Comparison of ENCODE assay signal across 17 mouse cellular contexts in the genomic region with DNA sequence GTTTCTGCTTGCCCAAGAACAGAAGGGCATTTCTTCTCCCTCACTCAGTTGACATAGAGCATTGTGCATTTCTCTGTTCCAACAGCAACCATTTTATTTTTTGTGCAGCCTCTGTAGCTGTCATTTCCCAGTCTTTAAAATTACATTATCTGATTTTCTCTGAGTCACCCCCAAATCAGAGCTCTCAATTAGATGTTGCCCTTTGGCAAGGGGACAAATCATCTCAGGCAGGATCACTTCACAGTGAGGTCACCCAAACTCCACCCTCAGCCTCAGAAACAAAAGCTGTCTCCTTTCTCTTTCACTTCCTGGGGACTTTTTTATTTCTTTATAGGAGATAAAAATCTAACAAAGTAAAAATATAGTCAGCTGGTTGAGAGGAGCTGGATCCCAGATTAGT. TPM values are rescaled to one million over a fixed set of nuclear protein-coding genes. Genes with fewer than 3 reads are reported as not detected.
DNase-seq lines count a peak whose midpoint lies in the region; ATAC-seq and TF ChIP-seq lines count a peak whose summit lies in the region.
"Had no signal": no experiment of that assay in that cellular context is flagged by ENCODE, and none has a peak within 500 bp of the region (broad histone marks: within the 10 kb centered on the region; RNA-seq: fewer than 3 reads in every experiment).

No protein-coding gene starts in this region.

- TF ChIP-seq EP300 in stomach, postnatal 0 days (optimal IDR thresholded peaks at IDR 0.05) = no peak

- ATAC-seq in intestine, embryonic 14.5 days (replicated peaks; ENCODE audit: low FRiP score, low TSS enrichment, low read depth) = no peak
- ATAC-seq in intestine, embryonic 16.5 days = no peak
- no peak for ATAC-seq in stomach, embryonic 16.5 days (ENCODE audit: insufficient read depth, low FRiP score)
- ATAC-seq in stomach, postnatal 0 days (ENCODE audit: low FRiP score, low TSS enrichment) = no peak
- no peak for ATAC-seq in midbrain, embryonic 13.5 days
- ATAC-seq: forebrain, embryonic 16.5 days; hindbrain, postnatal 0 days; liver, embryonic 12.5 days had no signal

- H3K27me3 ChIP-seq in intestine, embryonic 14.5 days (replicated peaks; ENCODE audit: control insufficient read depth, insufficient read depth, low read length) = no peaks in the 10 kb centered on the region
- no peaks in the 10 kb centered on the region for H3K27me3 ChIP-seq in intestine, embryonic 16.5 days (replicated peaks; ENCODE audit: control insufficient read depth, insufficient read depth, low read length)
- no peaks in the 10 kb centered on the region for H3K27me3 ChIP-seq in stomach, embryonic 16.5 days (ENCODE audit: control insufficient read depth, insufficient read depth, low read length)
- no peaks in the 10 kb centered on the region for H3K27me3 ChIP-seq in stomach, postnatal 0 days (ENCODE audit: control insufficient read depth, insufficient read depth, low read length)
- H3K27me3 ChIP-seq in midbrain, embryonic 13.5 days = no peaks in the 10 kb centered on the region
- H3K27me3 ChIP-seq: embryonic facial prominence, embryonic 12.5 days; heart, embryonic 13.5 days; liver, embryonic 12.5 days; neural tube, embryonic 12.5 days had no signal

- peak; percentile 45 for DNase-seq in adrenal gland, postnatal 10 days
- no peak for DNase-seq in adrenal gland, postnatal 25 days
- peak; percentile 45 for DNase-seq in intestine, embryonic 14.5 days (ENCODE audit: low spot score)
- DNase-seq in stomach, postnatal 0 days (ENCODE audit: low spot score) = no peak
- no peak for DNase-seq in right cerebral cortex, postnatal 25 days
- DNase-seq: cerebellum, adult 8-10 months; layer of hippocampus, postnatal 36 days; thymus, postnatal 4 days had no signal

- TF ChIP-seq CTCF in stomach, postnatal 0 days (IDR thresholded peaks at IDR 0.05; ENCODE audit: low read depth) = no peak

- no peak overlapping the region for H3K4me3 ChIP-seq in intestine, embryonic 14.5 days (ENCODE audit: low read depth, low read length)
- H3K4me3 ChIP-seq in intestine, embryonic 16.5 days (ENCODE audit: low read length) = no peak overlapping the region
- no peak overlapping the region for H3K4me3 ChIP-seq in stomach, embryonic 16.5 days (replicated peaks; ENCODE audit: low read length)
- H3K4me3 ChIP-seq in stomach, postnatal 0 days (ENCODE audit: low read depth, low read length) = no peak overlapping the region
- no peak overlapping the region for H3K4me3 ChIP-seq in midbrain, embryonic 13.5 days (replicated peaks)
- H3K4me3 ChIP-seq: embryonic facial prominence, embryonic 12.5 days; heart, embryonic 13.5 days; liver, embryonic 12.5 days; neural tube, embryonic 12.5 days had no signal

- H3K4me1 ChIP-seq in intestine, embryonic 14.5 days (replicated peaks; ENCODE audit: control insufficient read depth, insufficient read depth, low read length) = peaks cover 38% of the 10 kb centered on the region
- H3K4me1 ChIP-seq in intestine, embryonic 16.5 days (ENCODE audit: control insufficient read depth, insufficient read depth, low read length) = peaks cover 16% of the 10 kb centered on the region
- H3K4me1 ChIP-seq in stomach, embryonic 16.5 days (ENCODE audit: control insufficient read depth, insufficient read depth, low read length) = peaks cover 36% of the 10 kb centered on the region
- no peaks in the 10 kb centered on the region; the same call in 1 of the 2 replicates for H3K4me1 ChIP-seq in stomach, postnatal 0 days (replicated peaks; ENCODE audit: control insufficient read depth, insufficient read depth)
- peaks cover 4% of the 10 kb centered on the region for H3K4me1 ChIP-seq in midbrain, embryonic 13.5 days (replicated peaks)
- H3K4me1 ChIP-seq: liver, embryonic 12.5 days had no signal

- H3K36me3 ChIP-seq in intestine, embryonic 14.5 days (ENCODE audit: control insufficient read depth, insufficient read depth, low read length) = no peaks in the 10 kb centered on the region
- H3K36me3 ChIP-seq in intestine, embryonic 16.5 days (ENCODE audit: control insufficient read depth, insufficient read depth, low read length) = no peaks in the 10 kb centered on the region
- no peaks in the 10 kb centered on the region for H3K36me3 ChIP-seq in stomach, embryonic 16.5 days (ENCODE audit: control insufficient read depth, insufficient read depth, low read length)
- H3K36me3 ChIP-seq in stomach, postnatal 0 days (ENCODE audit: control insufficient read depth, insufficient read depth, low read length) = no peaks in the 10 kb centered on the region
- H3K36me3 ChIP-seq in midbrain, embryonic 13.5 days = no peaks in the 10 kb centered on the region
- H3K36me3 ChIP-seq: embryonic facial prominence, embryonic 12.5 days; heart, embryonic 13.5 days; liver, embryonic 12.5 days; neural tube, embryonic 12.5 days had no signal

- H3K9ac ChIP-seq in intestine, embryonic 14.5 days (ENCODE audit: low read length) = no peak overlapping the region
- no peak overlapping the region for H3K9ac ChIP-seq in intestine, embryonic 16.5 days (ENCODE audit: low read depth, low read length)
- H3K9ac ChIP-seq in stomach, embryonic 16.5 days (ENCODE audit: low read length) = no peak overlapping the region
- H3K9ac ChIP-seq in stomach, postnatal 0 days (ENCODE audit: low read length) = no peak overlapping the region
- H3K9ac ChIP-seq in midbrain, embryonic 13.5 days (replicated peaks) = no peak overlapping the region
- H3K9ac ChIP-seq: embryonic facial prominence, embryonic 12.5 days; heart, embryonic 13.5 days; liver, embryonic 12.5 days; neural tube, embryonic 12.5 days had no signal

- no peak overlapping the region for H3K27ac ChIP-seq in intestine, embryonic 14.5 days (ENCODE audit: low read depth)
- no peak overlapping the region for H3K27ac ChIP-seq in intestine, embryonic 16.5 days (ENCODE audit: low read length)
- H3K27ac ChIP-seq in stomach, embryonic 16.5 days (ENCODE audit: low read length) = 0 out of 2 replicates have a peak overlapping the region, but pooled peaks have one; percentile 11
- no peak overlapping the region for H3K27ac ChIP-seq in stomach, postnatal 0 days (replicated peaks)
- no peak overlapping the region for H3K27ac ChIP-seq in midbrain, embryonic 13.5 days
- H3K27ac ChIP-seq: embryonic facial prominence, embryonic 12.5 days; heart, embryonic 13.5 days; hindbrain, postnatal 0 days; liver, embryonic 12.5 days; neural tube, embryonic 12.5 days had no signal

- H3K4me2 ChIP-seq in intestine, embryonic 14.5 days (ENCODE audit: low read length) = no peak overlapping the region
- no peak overlapping the region for H3K4me2 ChIP-seq in intestine, embryonic 16.5 days (ENCODE audit: low read depth, low read length)
- no peak overlapping the region for H3K4me2 ChIP-seq in stomach, embryonic 16.5 days (ENCODE audit: low read depth, low read length)
- H3K4me2 ChIP-seq in stomach, postnatal 0 days (replicated peaks; ENCODE audit: low read depth) = no peak overlapping the region
- no peak overlapping the region for H3K4me2 ChIP-seq in midbrain, embryonic 13.5 days (replicated peaks)
- H3K4me2 ChIP-seq: embryonic facial prominence, embryonic 12.5 days; heart, embryonic 13.5 days; liver, embryonic 12.5 days; neural tube, embryonic 12.5 days had no signal

- no peaks in the 10 kb centered on the region for H3K9me3 ChIP-seq in intestine, embryonic 14.5 days (ENCODE audit: control insufficient read depth, low read length)
- no peaks in the 10 kb centered on the region for H3K9me3 ChIP-seq in intestine, embryonic 16.5 days (ENCODE audit: control insufficient read depth, low read length)
- H3K9me3 ChIP-seq in stomach, embryonic 16.5 days (replicated peaks; ENCODE audit: control insufficient read depth, low read length) = no peaks in the 10 kb centered on the region
- H3K9me3 ChIP-seq in stomach, postnatal 0 days (ENCODE audit: control insufficient read depth, low read length) = no peaks in the 10 kb centered on the region
- no peaks in the 10 kb centered on the region for H3K9me3 ChIP-seq in midbrain, embryonic 13.5 days
- H3K9me3 ChIP-seq: embryonic facial prominence, embryonic 12.5 days; heart, embryonic 13.5 days; liver, embryonic 12.5 days; neural tube, embryonic 12.5 days had no signal

RNA-seq across cellular contexts. Expression of gene Arhgap28, which starts 27.9 kb away (rescaled TPM):
- 10 to 100 TPM; 12.6 to 13.1 TPM for total RNA-seq in adrenal gland, postnatal 10 days (2021)
- total RNA-seq in adrenal gland, postnatal 25 days (2021) = 14.3 and 15.6 TPM in 2 replicates
- 29.9 and 36.3 TPM in 2 replicates for polyA plus RNA-seq in intestine, embryonic 14.5 days (2014; fragmentation: Nextera tagmentation; extraction: Ambion mirVana)
- 12.7 and 13.1 TPM in 2 replicates for polyA plus RNA-seq in intestine, embryonic 16.5 days (2015; fragmentation: Nextera tagmentation; extraction: Ambion mirVana)
- 26.1 and 26.7 TPM in 2 replicates for polyA plus RNA-seq in stomach, embryonic 16.5 days (2015; fragmentation: Nextera tagmentation; extraction: Ambion mirVana)
- polyA plus RNA-seq in stomach, postnatal 0 days (2015; fragmentation: Nextera tagmentation; extraction: Ambion mirVana) = 5.7 and 5.8 TPM in 2 replicates
- 6.9 and 8.8 TPM in 2 replicates for polyA plus RNA-seq in midbrain, embryonic 13.5 days (2015; fragmentation: Nextera tagmentation; extraction: Ambion mirVana)

Comparison
In these comparisons a context has a peak if more than half of its experiments do, and no peak if none do; other contexts are left out.
1. DNase-seq: peak in adrenal gland, postnatal 10 days (single experiment) and intestine, embryonic 14.5 days (single experiment); none in adrenal gland, postnatal 25 days (single experiment), stomach, postnatal 0 days (single experiment) and right cerebral cortex, postnatal 25 days (single experiment).